Mouse (Mus musculus) midbrain, postnatal 0 days (tissue): ENCODE results near the gene Dusp1. TPM values are rescaled to one million over a fixed set of nuclear protein-coding genes. Genes with fewer than 3 reads are reported as not detected.
A peak's percentile ranks its signal among the peaks of the same experiment; 100 is the strongest.

Source experiments
- ATAC-seq: fragments of 200-750 bp; cut with Nextera tagmentation; 2 replicates; pipeline ENCODE4 v1.8.0; 2017; ENCODE audit warnings: moderate number of reproducible peaks, mild to moderate bottlenecking, moderate TSS enrichment, moderate library complexity; ENCODE audit not compliant: low FRiP score
- DNase-seq: peaks from one replicate; pipeline ENCODE4 v3.0.0-alpha.2; 2015; ENCODE audit warnings: low spot score
- H3K27ac ChIP-seq: fragments of 300-500 bp; sonication (generic); 2 replicates; pipeline ENCODE4 v1.5.1; 2014; ENCODE audit warnings: low read depth, mild to moderate bottlenecking, low read length, mixed read lengths
- H3K27me3 ChIP-seq: fragments of 300-500 bp; sonication (generic); 2 replicates; pipeline ENCODE4 v1.6.1; 2014; ENCODE audit warnings: low read length, control low read depth, mixed read lengths; ENCODE audit not compliant: insufficient read depth
- H3K36me3 ChIP-seq: fragments of 300-500 bp; sonication (generic); 2 replicates; pipeline ENCODE4 v1.6.1; 2014; ENCODE audit warnings: low read length, control low read depth, mixed read lengths; ENCODE audit not compliant: insufficient read depth
- H3K4me1 ChIP-seq: fragments of 300-500 bp; sonication (generic); 2 replicates; pipeline ENCODE4 v1.6.1; 2014; ENCODE audit warnings: mild to moderate bottlenecking, control low read depth, antibody characterized with exemption, low read length, mixed read lengths; ENCODE audit not compliant: insufficient read depth
- H3K4me2 ChIP-seq: fragments of 300-500 bp; sonication (generic); 2 replicates; pipeline ENCODE4 v1.6.1; 2014; ENCODE audit warnings: low read depth, mild to moderate bottlenecking, low read length, mixed read lengths; ENCODE audit not compliant: poor library complexity, severe bottlenecking
- H3K4me3 ChIP-seq: fragments of 300-500 bp; sonication (generic); 2 replicates; pipeline ENCODE4 v1.5.1; 2014; ENCODE audit warnings: low read depth, mild to moderate bottlenecking, low read length, moderate library complexity
- H3K9ac ChIP-seq: fragments of 300-500 bp; sonication (generic); replicated peaks from 2 replicates; pipeline ENCODE4 v1.6.1; 2014; ENCODE audit warnings: mild to moderate bottlenecking, low read length, moderate library complexity, mixed read lengths; ENCODE audit not compliant: poor library complexity, severe bottlenecking
- H3K9me3 ChIP-seq: fragments of 300-500 bp; sonication (generic); 2 replicates; pipeline ENCODE4 v1.6.1; 2016; ENCODE audit warnings: low read length, control low read depth
- CTCF ChIP-seq: IDR thresholded peaks from 2 replicates; pipeline ENCODE4 v1.5.1; 2016; ENCODE audit warnings: antibody characterized with exemption, mild to moderate bottlenecking
- WGBS: fragments of 180-500 bp; shearing (Covaris S2); extraction: QIAGEN DNeasy Blood & Tissue Kit; methylation state at CpG from one replicate; pipeline ENCODE4 v1.1.7; 2014; 5-methylcytosine and 5-hydroxymethylcytosine counted together
- polyA plus RNA-seq: library from polyadenylated mRNA; unstranded; fragments of >200 nt; fragmentation: Nextera tagmentation; extraction: Ambion mirVana; gene quantifications from 2 replicates; pipeline ENCODE4 v1.2.1, GENCODE M21; 2015
- total RNA-seq: library from RNA; depleted of rRNA; stranded (reverse); fragments of >200 nt; gene quantifications from 2 replicates; pipeline ENCODE4 v1.2.3, GENCODE M21; 2014

The Dusp1 gene
- total and polyA plus RNA-seq, 2 experiments from 2014 or later: 26.0 to 46.8 TPM

GRCm38 (mm10) chr17:26598845-26599244 is 36.9 kb upstream of the Dusp1 start:
- Histone ChIP-seq H3K27me3 (no peaks in the 10 kb centered on the region), H3K9me3 (no peaks in the 10 kb centered on the region), H3K4me3 (no peak overlapping the region), H3K4me2 (no peak overlapping the region), H3K4me1 (peaks cover 14% of the 10 kb centered on the region; the same call in 1 of the 2 replicates), H3K9ac (no peak overlapping the region), H3K36me3 (no peaks in the 10 kb centered on the region), H3K27ac (no peak overlapping the region)
- no peak for ATAC-seq
- WGBS: 91% methylated on average over 5 of the region's 5 CpGs
- no peak for TF ChIP-seq CTCF
- DNase-seq: no peak

GRCm38 (mm10) chr17:26596856-26597481 is 35.0 kb upstream of the Dusp1 start:
- no peak for DNase-seq
- Histone ChIP-seq H3K9me3 (no peaks in the 10 kb centered on the region), H3K9ac (no peak overlapping the region), H3K4me3 (no peak overlapping the region), H3K4me1 (peaks cover 8% of the 10 kb centered on the region; the same call in 1 of the 2 replicates), H3K4me2 (no peak overlapping the region), H3K27me3 (no peaks in the 10 kb centered on the region), H3K36me3 (0 out of 2 replicates have a peak, but pooled peaks cover 4% of the 10 kb centered on the region), H3K27ac (0 out of 2 replicates have a peak overlapping the region, but pooled peaks have one; percentile 18)
- no peak for ATAC-seq
- TF ChIP-seq CTCF: peak; percentile 25; the same call in 1 of the 2 replicates
- WGBS: 76% methylated on average over 6 of the region's 6 CpGs

GRCm38 (mm10) chr17:26596168-26596658 is 34.3 kb upstream of the Dusp1 start:
- 0 out of 2 replicates have a peak, but pooled peaks cover 4% of the 10 kb centered on the region for H3K36me3 ChIP-seq
- no peak overlapping the region for H3K4me2 ChIP-seq
- H3K4me3 ChIP-seq: no peak overlapping the region
- no peaks in the 10 kb centered on the region for H3K27me3 ChIP-seq
- H3K9me3 ChIP-seq: no peaks in the 10 kb centered on the region
- WGBS: 42% methylated on average over 7 of the region's 7 CpGs
- 0 out of 2 replicates have a peak overlapping the region, but pooled peaks have one; percentile 47 for H3K27ac ChIP-seq
- H3K9ac ChIP-seq: no peak overlapping the region
- TF ChIP-seq CTCF: no peak
- DNase-seq (peak; percentile 68), ATAC-seq (no peak)
- peaks cover 6% of the 10 kb centered on the region; the same call in 1 of the 2 replicates for H3K4me1 ChIP-seq

GRCm38 (mm10) chr17:26595448-26596167 is 33.7 kb upstream of the Dusp1 start:
- Histone ChIP-seq H3K4me3 (no peak overlapping the region), H3K27me3 (no peaks in the 10 kb centered on the region), H3K27ac (peak overlapping the region; percentile 47; the same call in 1 of the 2 replicates), H3K4me2 (no peak overlapping the region), H3K4me1 (peaks cover 6% of the 10 kb centered on the region; the same call in 1 of the 2 replicates), H3K36me3 (0 out of 2 replicates have a peak, but pooled peaks cover 4% of the 10 kb centered on the region), H3K9ac (no peak overlapping the region), H3K9me3 (no peaks in the 10 kb centered on the region)
- no peak for ATAC-seq
- 61% methylated on average over 7 of the region's 7 CpGs for WGBS
- TF ChIP-seq CTCF: no peak
- no peak for DNase-seq

GRCm38 (mm10) chr17:26594958-26595357 is 33.0 kb upstream of the Dusp1 start:
- no peak overlapping the region for H3K9ac ChIP-seq
- no peak for DNase-seq
- TF ChIP-seq CTCF: no peak
- ATAC-seq: no peak
- peaks cover 6% of the 10 kb centered on the region; the same call in 1 of the 2 replicates for H3K4me1 ChIP-seq
- H3K9me3 ChIP-seq: no peaks in the 10 kb centered on the region
- no peaks in the 10 kb centered on the region for H3K27me3 ChIP-seq
- H3K4me2 ChIP-seq: no peak overlapping the region
- H3K36me3 ChIP-seq: 0 out of 2 replicates have a peak, but pooled peaks cover 4% of the 10 kb centered on the region
- H3K4me3 ChIP-seq: no peak overlapping the region
- WGBS: 90% methylated on average over 7 of the region's 7 CpGs
- H3K27ac ChIP-seq: no peak overlapping the region; the same call in 1 of the 2 replicates
